Mouse (Mus musculus) lung, adult 10 weeks (tissue): ENCODE results near the gene Kcnc1. TPM values are rescaled to one million over a fixed set of nuclear protein-coding genes. Genes with fewer than 3 reads are reported as not detected.

Experiments used
- polyA plus RNA-seq: library from polyadenylated mRNA; stranded (reverse); fragments of 350-450 nt; fragmentation: Illumina TruSeq; extraction: RNeasy Lipid Tissue Mini Kit (QIAGEN cat#74804); gene quantifications from one replicate; pipeline ENCODE4 v1.2.3, GENCODE M21; 2014; ENCODE audit warnings: low read depth, low replicate concordance; ENCODE audit not compliant: insufficient read depth

Kcnc1 gene
- 0.10 TPM for polyA plus RNA-seq

DNA sequence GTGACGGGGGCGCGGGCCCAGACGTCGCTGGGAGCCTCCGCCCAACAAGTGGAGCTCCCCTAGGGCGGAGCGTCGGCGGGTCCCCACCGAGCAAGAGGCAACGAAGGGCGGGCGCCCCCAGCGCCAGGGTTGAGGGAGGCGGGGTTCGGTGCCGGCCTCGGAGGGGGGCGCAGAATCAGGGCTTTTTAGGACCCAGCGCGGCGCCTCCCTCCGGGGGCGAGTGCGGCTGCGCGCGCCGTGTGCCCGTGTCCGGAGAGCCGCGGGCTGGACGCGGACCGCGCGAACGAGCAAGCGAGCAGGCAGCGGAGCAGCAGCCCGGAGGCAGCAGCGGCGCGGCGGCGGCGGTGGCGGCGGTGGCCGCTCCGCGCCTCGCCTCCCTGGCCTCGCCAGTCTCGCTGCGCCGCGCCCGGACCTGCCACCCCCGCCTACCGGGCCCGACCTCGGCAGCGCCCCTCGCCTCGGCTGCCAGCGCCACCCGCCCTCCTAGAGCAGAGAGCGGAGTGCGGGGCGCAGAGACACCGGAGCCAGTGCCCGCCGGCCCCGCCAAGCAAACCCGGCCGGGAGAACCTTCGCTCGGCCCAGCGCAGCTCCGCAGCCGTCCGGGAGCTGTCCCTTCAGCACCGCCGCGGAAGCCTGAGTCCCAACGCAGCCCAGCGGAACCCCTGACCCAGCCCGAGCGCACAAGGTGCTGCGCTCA lies at the start of gene Kcnc1:
TSS of gene Kcnc1 (plus strand) at position 267 of the 697 bp plus-strand sequence.

DNA sequence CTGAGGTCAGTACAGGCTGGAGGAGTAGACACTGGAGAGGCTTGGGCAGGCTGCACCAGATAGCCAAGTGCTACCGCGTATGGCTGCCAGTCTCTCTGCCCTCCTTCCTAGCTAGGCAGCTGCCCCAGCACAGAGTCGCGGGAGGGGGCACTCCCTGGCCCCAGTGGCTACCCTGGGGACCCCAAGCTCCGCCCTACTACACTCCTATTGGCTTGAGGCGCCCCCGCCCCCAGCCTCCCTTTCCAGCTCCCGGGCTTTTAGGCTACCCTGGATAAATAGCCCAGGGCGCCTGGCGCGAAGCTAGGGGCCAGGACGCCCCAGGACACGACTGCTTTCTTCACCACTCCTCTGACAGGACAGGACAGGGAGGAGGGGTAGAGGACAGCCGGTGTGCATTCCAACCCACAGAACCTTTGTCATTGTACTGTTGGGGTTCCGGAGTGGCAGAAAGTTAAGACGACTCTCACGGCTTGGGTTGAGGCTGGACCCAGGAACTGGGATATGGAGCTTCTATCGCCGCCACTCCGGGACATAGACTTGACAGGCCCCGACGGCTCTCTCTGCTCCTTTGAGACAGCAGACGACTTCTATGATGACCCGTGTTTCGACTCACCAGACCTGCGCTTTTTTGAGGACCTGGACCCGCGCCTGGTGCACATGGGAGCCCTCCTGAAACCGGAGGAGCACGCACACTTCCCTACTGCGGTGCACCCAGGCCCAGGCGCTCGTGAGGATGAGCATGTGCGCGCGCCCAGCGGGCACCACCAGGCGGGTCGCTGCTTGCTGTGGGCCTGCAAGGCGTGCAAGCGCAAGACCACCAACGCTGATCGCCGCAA lies 19.9 kb upstream of the Kcnc1 start, which contains the start of gene Myod1:
TSS of gene Myod1 (plus strand) at position 303 of the 836 bp plus-strand sequence.

Other genes with a start within 250 kb of the Kcnc1 start
- gene Abcc8, start 216.5 kb upstream of the Kcnc1 start, polyA plus RNA-seq, result 0.97 TPM
- gene Ush1c, start 158.0 kb upstream of the Kcnc1 start, polyA plus RNA-seq, result not detected
- not detected for gene Otog, start 155.5 kb upstream of the Kcnc1 start, polyA plus RNA-seq
- gene Myod1, start 20.0 kb upstream of the Kcnc1 start, polyA plus RNA-seq, result not detected
- 7.2 TPM for gene Sergef, start 243.3 kb downstream of the Kcnc1 start, polyA plus RNA-seq